In the genomic region with DNA sequence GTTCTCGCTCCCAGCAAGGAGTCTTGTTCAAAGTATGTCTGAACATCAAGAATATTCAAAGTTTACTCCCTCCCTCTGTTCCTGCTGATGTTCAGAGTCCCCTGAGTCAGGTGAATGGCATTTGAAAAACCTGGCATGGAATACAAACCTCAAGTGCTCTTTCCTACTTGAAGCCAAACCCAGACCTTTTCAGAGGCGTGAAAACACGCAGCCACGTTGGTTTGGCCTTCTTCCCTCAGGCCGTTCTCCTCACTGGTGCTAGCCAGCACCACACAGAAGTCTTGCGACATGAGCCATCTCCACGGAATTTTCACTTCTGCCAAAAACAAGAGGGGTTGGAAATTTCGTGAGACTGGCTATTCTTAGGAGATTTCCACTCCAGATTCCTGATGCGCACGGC, we compare ENCODE assay signal across 13 mouse cellular contexts. TPM values are rescaled to one million over a fixed set of nuclear protein-coding genes. Genes with fewer than 3 reads are reported as not detected.
DNase-seq lines count a peak whose midpoint lies in the region; ATAC-seq and TF ChIP-seq lines count a peak whose summit lies in the region.
"Had no signal": no experiment of that assay in that cellular context is flagged by ENCODE, and none has a peak within 500 bp of the region (broad histone marks: within the 10 kb centered on the region; RNA-seq: fewer than 3 reads in every experiment).

No protein-coding gene starts in this region.

- H3K27me3 ChIP-seq in heart, embryonic 12.5 days (replicated peaks): no peaks in the 10 kb centered on the region; the same call in 1 of the 2 replicates
- no peaks in the 10 kb centered on the region for H3K27me3 ChIP-seq in hindbrain, embryonic 16.5 days (replicated peaks; ENCODE audit: control insufficient read depth, insufficient read depth, low read length)
- H3K27me3 ChIP-seq: liver, embryonic 13.5 days had no signal

- ATAC-seq in heart, embryonic 12.5 days (ENCODE audit: insufficient number of reproducible peaks, low FRiP score): no peak
- no peak for ATAC-seq in hindbrain, embryonic 16.5 days

- TF ChIP-seq POLR2A in embryonic fibroblast, embryonic 13.5 days (IDR thresholded peaks at IDR 0.05; ENCODE audit: low read depth, low read length): no peak

- no peaks in the 10 kb centered on the region for H3K36me3 ChIP-seq in heart, embryonic 12.5 days
- H3K36me3 ChIP-seq in hindbrain, embryonic 16.5 days (ENCODE audit: control insufficient read depth, insufficient read depth, low read length): no peaks in the 10 kb centered on the region
- H3K36me3 ChIP-seq: hindbrain, embryonic 10.5 days; liver, embryonic 13.5 days had no signal

- peak; percentile 49 to 60 for DNase-seq in heart, adult 18-20 months
- DNase-seq in heart, postnatal 36 days: peak; percentile 22 to 42
- DNase-seq in lung, postnatal 4 days: peak; percentile 55 to 76
- DNase-seq in left cerebral cortex, adult 8-10 months (ENCODE audit: low spot score in 2 of 2): no peak
- DNase-seq: kidney, adult 2 months; liver, embryonic 13.5 days; thymus, postnatal 36 days had no signal

- no peaks in the 10 kb centered on the region for H3K9me3 ChIP-seq in heart, embryonic 12.5 days (replicated peaks)
- H3K9me3 ChIP-seq in hindbrain, embryonic 16.5 days (ENCODE audit: control insufficient read depth, low read length): no peaks in the 10 kb centered on the region
- H3K9me3 ChIP-seq: hindbrain, embryonic 10.5 days; liver, embryonic 13.5 days had no signal

- no peak for TF ChIP-seq CTCF in embryonic fibroblast, embryonic 13.5 days (IDR thresholded peaks at IDR 0.05; ENCODE audit: borderline replicate concordance, insufficient read depth, low read length)

- no peak overlapping the region for H3K4me3 ChIP-seq in heart, embryonic 12.5 days
- H3K4me3 ChIP-seq in embryonic fibroblast, embryonic 13.5 days (ENCODE audit: insufficient read depth, low read length): no peak overlapping the region
- no peak overlapping the region for H3K4me3 ChIP-seq in hindbrain, embryonic 16.5 days (ENCODE audit: low read length)
- H3K4me3 ChIP-seq: hindbrain, embryonic 10.5 days; liver, embryonic 13.5 days had no signal

- H3K4me1 ChIP-seq in heart, embryonic 12.5 days (replicated peaks): no peaks in the 10 kb centered on the region
- H3K4me1 ChIP-seq in embryonic fibroblast, embryonic 13.5 days (ENCODE audit: control insufficient read depth, insufficient read depth, low read length): peaks cover 2% of the 10 kb centered on the region; the same call in 1 of the 2 replicates
- H3K4me1 ChIP-seq in hindbrain, embryonic 16.5 days (ENCODE audit: control insufficient read depth, insufficient read depth, low read depth, low read length): no peaks in the 10 kb centered on the region
- H3K4me1 ChIP-seq: liver, embryonic 13.5 days had no signal

- 65% methylated on average over 10 of the region's 10 CpGs for WGBS in heart, embryonic 12.5 days
- 80% methylated on average over 10 of the region's 10 CpGs for WGBS in hindbrain, embryonic 16.5 days

- intact Hi-C loops in heart, postnatal 36 days (cut with DNase I): no loop called here

- no peak overlapping the region for H3K4me2 ChIP-seq in heart, embryonic 12.5 days
- no peak overlapping the region for H3K4me2 ChIP-seq in hindbrain, embryonic 16.5 days (ENCODE audit: low read length)
- H3K4me2 ChIP-seq: liver, embryonic 13.5 days; midbrain, embryonic 11.5 days had no signal

- no peak overlapping the region for H3K27ac ChIP-seq in heart, embryonic 12.5 days (ENCODE audit: poor library complexity, severe bottlenecking)
- peak overlapping the region; percentile 88 for H3K27ac ChIP-seq in embryonic fibroblast, embryonic 13.5 days (ENCODE audit: insufficient read depth, low read length)
- no peak overlapping the region for H3K27ac ChIP-seq in hindbrain, embryonic 16.5 days (ENCODE audit: low read depth, low read length)
- H3K27ac ChIP-seq: hindbrain, embryonic 10.5 days; liver, embryonic 13.5 days had no signal

- H3K9ac ChIP-seq in heart, embryonic 12.5 days: no peak overlapping the region
- no peak overlapping the region for H3K9ac ChIP-seq in hindbrain, embryonic 16.5 days (ENCODE audit: low read depth, low read length)
- H3K9ac ChIP-seq: liver, embryonic 13.5 days had no signal

RNA-seq across cellular contexts. Expression of gene Kcnk2, which starts 3.1 kb away (rescaled TPM):
- total RNA-seq in heart, adult 18-20 months (2021): 1 to 10 TPM; 1.9 to 3.0 TPM
- polyA plus RNA-seq in heart, embryonic 12.5 days (2016; fragmentation: Nextera tagmentation; extraction: Ambion mirVana): 0.45 and 0.90 TPM in 2 replicates
- polyA plus RNA-seq in embryonic fibroblast, embryonic 13.5 days (2011; ENCODE audit: insufficient read length, low read depth, missing spikeins): 21.8 and 35.6 TPM in 2 replicates
- total RNA-seq in heart, postnatal 36 days (2021): 1 to 10 TPM; 1.7 to 2.6 TPM
- 18.1 and 20.2 TPM in 2 replicates for polyA plus RNA-seq in hindbrain, embryonic 16.5 days (2015; fragmentation: Nextera tagmentation; extraction: Ambion mirVana)
- total RNA-seq in left cerebral cortex, adult 8-10 months (2022): 10 to 100 TPM; 60.6 to 71.5 (median 66.0) TPM
- total RNA-seq: common myeloid progenitor, adult 5-6 weeks had no signal

Comparison
In these comparisons a context has a peak if more than half of its experiments do, and no peak if none do; other contexts are left out.
1. DNase-seq: peak in heart, adult 18-20 months (2 of 2), heart, postnatal 36 days (2 of 2) and lung, postnatal 4 days (2 of 2); none in left cerebral cortex, adult 8-10 months (0 of 2).
2. RNA of gene Kcnk2, which starts 3.1 kb away (total RNA-seq): 60.6 to 71.5 TPM in left cerebral cortex, adult 8-10 months; 1.9 to 3.0 TPM in heart, adult 18-20 months and 1.7 to 2.6 TPM in heart, postnatal 36 days; every median in the first group is over 10 times any median in the second.